Comparison of ENCODE assay signal across 15 mouse cellular contexts in genomic region chr1:73909191-73909983, GRCm38 (mm10).
DNase-seq lines count a peak whose midpoint lies in the region; ATAC-seq and TF ChIP-seq lines count a peak whose summit lies in the region.
"Had no signal": no experiment of that assay in that cellular context is flagged by ENCODE, and none has a peak within 500 bp of the region (broad histone marks: within the 10 kb centered on the region; RNA-seq: fewer than 3 reads in every experiment).

No protein-coding gene starts in this region.

- TF ChIP-seq POLR2A in myocyte (IDR thresholded peaks at IDR 0.05; ENCODE audit: insufficient read length, low read depth), result no peak

- DNase-seq in frontal cortex, postnatal 10 days (ENCODE audit: low spot score in 2 of 2), result peak; percentile 1 to 4
- peak; percentile 0 for DNase-seq in layer of hippocampus, adult 9-11 months
- DNase-seq in layer of hippocampus, adult 8-10 months (ENCODE audit: low spot score in 2 of 2), result no peak
- peak; percentile 22 for DNase-seq in urinary bladder, adult 2 months (ENCODE audit: low spot score)
- no peak for DNase-seq in urinary bladder, adult 18-20 months (ENCODE audit: low spot score in 2 of 2)
- DNase-seq in neural tube, embryonic 10.5 days (ENCODE audit: extremely low spot score, low spot score), result no peak
- DNase-seq: cerebellum, postnatal 36 days had no signal

- no peaks in the 10 kb centered on the region for H3K27me3 ChIP-seq in myocyte (ENCODE audit: control insufficient read depth, insufficient read depth, insufficient read length)
- H3K27me3 ChIP-seq: embryonic facial prominence, embryonic 15.5 days; liver, embryonic 15.5 days; neural tube, embryonic 12.5 days had no signal

- ATAC-seq in frontal cortex, adult (ENCODE audit: low TSS enrichment), result no peak
- ATAC-seq: forebrain, embryonic 14.5 days had no signal

- no peak overlapping the region for H3ac ChIP-seq in myocyte (ENCODE audit: control insufficient read depth, insufficient read length)

- no peaks in the 10 kb centered on the region for H3K79me2 ChIP-seq in myocyte (ENCODE audit: control insufficient read depth, insufficient read depth)

- H3K4me3 ChIP-seq in myocyte, result no peak overlapping the region
- H3K4me3 ChIP-seq: embryonic facial prominence, embryonic 15.5 days; liver, embryonic 15.5 days; midbrain, embryonic 10.5 days; neural tube, embryonic 12.5 days had no signal

- H3K4me2 ChIP-seq in myocyte (ENCODE audit: low read depth), result no peak overlapping the region
- H3K4me2 ChIP-seq: embryonic facial prominence, embryonic 15.5 days; hindbrain, embryonic 14.5 days; liver, embryonic 15.5 days; neural tube, embryonic 12.5 days had no signal

- H3K36me3 ChIP-seq in myocyte (ENCODE audit: control insufficient read depth, insufficient read depth), result peaks cover 5% of the 10 kb centered on the region
- H3K36me3 ChIP-seq: midbrain, embryonic 10.5 days; neural tube, embryonic 12.5 days had no signal

TF ChIP-seq in myocyte, 11 proteins besides CTCF, POLR2A, EP300 and RAD21:
- TF ChIP-seq SRF (IDR thresholded peaks at IDR 0.05; ENCODE audit: control insufficient read depth, insufficient read length, low read depth) (no peak), E2F4 (IDR thresholded peaks at IDR 0.05; ENCODE audit: insufficient read depth) (no peak), MYOG (IDR thresholded peaks at IDR 0.05; ENCODE audit: control insufficient read depth in 1 of 3, insufficient read depth in 1 of 3, insufficient read length in 2 of 3, low read depth in 2 of 3) (no peak), MAX (IDR thresholded peaks at IDR 0.05; ENCODE audit: low read depth) (no peak), POLR2AphosphoS2 (IDR thresholded peaks at IDR 0.05; ENCODE audit: insufficient read length, low read depth) (peak; percentile 52), TCF3 (IDR thresholded peaks at IDR 0.05; ENCODE audit: insufficient read length, low read depth) (no peak), MYOD1 (IDR thresholded peaks at IDR 0.05; ENCODE audit: control insufficient read depth in 1 of 3, insufficient read length in 2 of 3, low read depth in 2 of 3) (no peak)

Comparison
In these comparisons a context has a peak if more than half of its experiments do, and no peak if none do; other contexts are left out.
1. DNase-seq: peak in frontal cortex, postnatal 10 days (2 of 2), layer of hippocampus, adult 9-11 months (single experiment) and urinary bladder, adult 2 months (single experiment); none in layer of hippocampus, adult 8-10 months (0 of 2), urinary bladder, adult 18-20 months (0 of 2) and neural tube, embryonic 10.5 days (single experiment).